Mouse (Mus musculus): Measurements from ENCODE around the gene Kif21b. TPM values are rescaled to one million over a fixed set of nuclear protein-coding genes. Genes with fewer than 3 reads are reported as not detected.

Gene Kif21b
- 0.53 and 0.59 TPM in 2 replicates for polyA plus RNA-seq (2015; fragmentation: Nextera tagmentation; extraction: Ambion mirVana)

DNA sequence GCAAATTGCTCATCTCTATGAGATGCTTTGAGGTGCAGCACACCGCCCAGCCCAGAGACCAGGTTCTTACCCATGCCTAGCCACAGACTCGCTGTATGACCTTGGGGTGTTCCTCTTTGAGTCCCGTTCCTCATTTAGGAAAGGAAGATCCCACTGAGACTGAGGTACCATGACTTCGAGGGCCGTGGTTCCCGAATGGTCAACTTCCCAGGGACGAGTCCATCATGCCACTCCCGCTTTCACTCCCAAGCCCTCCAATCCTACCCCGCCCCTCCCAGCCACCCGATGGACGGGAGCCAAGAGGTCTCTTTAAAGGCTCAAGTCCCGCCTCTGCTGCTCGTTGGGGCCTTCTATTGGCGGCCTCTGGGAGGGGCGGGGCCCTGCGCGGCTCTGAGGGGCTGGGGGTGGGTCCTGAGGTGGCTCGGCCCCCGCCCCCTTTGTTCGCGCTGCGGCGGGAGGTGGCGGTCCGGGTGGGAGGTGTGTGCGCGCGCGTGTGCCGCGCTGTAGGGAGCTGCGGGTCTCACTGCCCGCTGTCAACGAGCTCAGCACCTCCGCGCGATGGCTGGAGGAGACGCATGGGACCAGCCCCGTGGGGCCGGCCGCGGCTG, at the start of gene Kif21b:
Kif21b (plus strand) TSS at position 439 of the 608 bp plus-strand sequence.

GRCm38 (mm10) chr1:136212803-136213202, 81.6 kb downstream of the Kif21b start, which contains the start of gene Mroh3:
Gene Mroh3 (minus strand): TSS chr1:136212828.

Other genes with a start within 250 kb of the Kif21b start
- gene Pkp1, start 212.2 kb upstream of the Kif21b start, polyA plus RNA-seq (2015; fragmentation: Nextera tagmentation; extraction: Ambion mirVana), result 1.3 and 1.5 TPM in 2 replicates
- not detected in 2 replicates for gene Igfn1, start 125.0 kb upstream of the Kif21b start, polyA plus RNA-seq (2015; fragmentation: Nextera tagmentation; extraction: Ambion mirVana)
- 64.1 and 64.3 TPM in 2 replicates for gene Tmem9, start 123.2 kb upstream of the Kif21b start, polyA plus RNA-seq (2015; fragmentation: Nextera tagmentation; extraction: Ambion mirVana)
- not detected in 2 replicates for gene Ascl5, start 80.6 kb upstream of the Kif21b start, polyA plus RNA-seq (2015; fragmentation: Nextera tagmentation; extraction: Ambion mirVana)
- gene Cacna1s, start 78.6 kb upstream of the Kif21b start, polyA plus RNA-seq (2015; fragmentation: Nextera tagmentation; extraction: Ambion mirVana), result not detected in 2 replicates
- 0.10 TPM in 1 of 2 replicates, not detected in the other for gene Mroh3, start 81.4 kb downstream of the Kif21b start, polyA plus RNA-seq (2015; fragmentation: Nextera tagmentation; extraction: Ambion mirVana)
- gene Inava, start 102.9 kb downstream of the Kif21b start, polyA plus RNA-seq (2015; fragmentation: Nextera tagmentation; extraction: Ambion mirVana), result 9.7 and 12.5 TPM in 2 replicates
- gene Gpr25, start 129.5 kb downstream of the Kif21b start, polyA plus RNA-seq (2015; fragmentation: Nextera tagmentation; extraction: Ambion mirVana), result not detected in 2 replicates
- 7.3 and 8.3 TPM in 2 replicates for gene Camsap2, start 214.7 kb downstream of the Kif21b start, polyA plus RNA-seq (2015; fragmentation: Nextera tagmentation; extraction: Ambion mirVana)

Data from urinary bladder, postnatal 0 days (tissue).